Mouse (Mus musculus) C2C12 (cell line): Measurements from ENCODE around the gene Slc22a14.

Source experiments
- CTCF ChIP-seq: IDR thresholded peaks from one replicate; pipeline ENCODE4 v1.5.1; 2011; ENCODE audit not compliant: control insufficient read depth, insufficient read depth, insufficient read length
- MAX ChIP-seq: IDR thresholded peaks from one replicate; pipeline ENCODE4 v1.6.1; 2011; ENCODE audit warnings: mild to moderate bottlenecking, control low read depth
- MYOD1 ChIP-seq: IDR thresholded peaks from one replicate; pipeline ENCODE4 v1.6.1; 2011; ENCODE audit warnings: low read depth; ENCODE audit not compliant: control insufficient read depth, insufficient read length

- TF ChIP-seq MYOD1 (no peak), CTCF (no peak), MAX (no peak)
These were observed 67.7 kb downstream of the Slc22a14 start for GRCm38 (mm10) chr9:119297696-119298095.
